21 mouse cellular contexts compared by ENCODE assay signal in the genomic region with DNA sequence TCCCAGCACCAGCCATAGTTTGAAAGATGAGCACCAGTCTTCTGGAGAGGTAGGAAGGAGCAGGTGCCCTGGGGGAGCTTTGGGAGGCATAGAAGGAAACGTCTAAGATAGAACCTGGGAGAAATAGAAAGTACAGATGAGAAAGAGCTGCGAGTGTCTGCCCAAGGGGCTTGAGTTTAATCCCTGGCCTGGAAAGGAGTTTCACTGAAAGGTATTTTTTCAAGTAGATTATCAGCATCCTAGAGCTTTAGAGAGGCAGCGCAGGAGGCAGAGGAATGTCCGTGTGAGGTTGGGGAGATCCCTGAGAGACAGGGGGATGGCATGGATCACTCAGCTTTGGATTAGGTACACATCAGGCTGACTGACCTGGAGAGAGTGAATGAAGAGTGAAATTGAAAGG. TPM values are rescaled to one million over a fixed set of nuclear protein-coding genes. Genes with fewer than 3 reads are reported as not detected.
"Had no signal": no experiment of that assay in that cellular context is flagged by ENCODE, and none has a peak within 500 bp of the region (broad histone marks: within the 10 kb centered on the region; RNA-seq: fewer than 3 reads in every experiment).

No protein-coding gene starts in this region.

- H3K27me3 ChIP-seq: stomach, embryonic 15.5 days had no signal

- H3K9me3 ChIP-seq: neural tube, embryonic 13.5 days; neural tube, embryonic 15.5 days; stomach, embryonic 15.5 days had no signal

- H3K4me1 ChIP-seq: neural tube, embryonic 13.5 days; neural tube, embryonic 15.5 days; stomach, embryonic 15.5 days had no signal

- H3K4me3 ChIP-seq: neural tube, embryonic 13.5 days; neural tube, embryonic 15.5 days; stomach, embryonic 15.5 days had no signal

- H3K27ac ChIP-seq: neural tube, embryonic 13.5 days; neural tube, embryonic 15.5 days; stomach, embryonic 15.5 days; stomach, postnatal 0 days had no signal

- H3K36me3 ChIP-seq: neural tube, embryonic 13.5 days; neural tube, embryonic 15.5 days; stomach, embryonic 15.5 days had no signal

- DNase-seq: retina, postnatal 1 day; right cerebral cortex, adult 18-20 months; right cerebral cortex, postnatal 14 days; right cerebral cortex, postnatal 25 days; right cerebral cortex, postnatal 4 days; spleen, adult 18-20 months; thymus, adult 18-20 months; thymus, adult 2 months; thymus, postnatal 14 days; thymus, postnatal 25 days; thymus, postnatal 36 days; thymus, postnatal 4 days had no signal

RNA-seq across cellular contexts. Expression of a gene that starts 27.7 kb away (rescaled TPM):
- total RNA-seq: neutrophil, adult 5-6 weeks had no signal
- polyA plus RNA-seq: spleen, adult 2 months; stomach, embryonic 14.5 days; testis, adult 2 months; urinary bladder, adult 2 months had no signal
